In genomic region chr17:43606704-43607103, GRCm38 (mm10) we compare ENCODE assay signal across 8 mouse cellular contexts. TPM values are rescaled to one million over a fixed set of nuclear protein-coding genes. Genes with fewer than 3 reads are reported as not detected.
A peak's percentile ranks its signal among the peaks of the same experiment; 100 is the strongest.
DNase-seq lines count a peak whose midpoint lies in the region.

No protein-coding gene starts in this region.

- DNase-seq in CD4-positive helper T cell, adult 2 months (ENCODE audit: low read depth, low spot score): peak; percentile 33
- DNase-seq in R1 (ENCODE audit: low read depth, low spot score): peak; percentile 78
- DNase-seq in cerebellum, postnatal 4 days (ENCODE audit: low spot score in 2 of 2): peak; percentile 58 to 81
- DNase-seq in gastrocnemius, postnatal 4 days (ENCODE audit: low spot score in 2 of 2): peak; percentile 57 to 70
- peak; percentile 47 for DNase-seq in large intestine, adult 2 months (ENCODE audit: low read depth, low spot score)
- peak; percentile 79 for DNase-seq in lung, postnatal 10 days
- peak; percentile 34 for DNase-seq in right cerebral cortex, postnatal 25 days
- peak; percentile 43 to 86 for DNase-seq in urinary bladder, postnatal 4 days (ENCODE audit: low spot score in 2 of 2)

- WGBS in large intestine, adult 2 months: 22% methylated on average over 3 of the region's 3 CpGs

RNA-seq across cellular contexts. Expression of gene Tdrd6, which starts 23.4 kb away (rescaled TPM):
- under 1 TPM; 0.10 to 0.34 TPM for total RNA-seq in gastrocnemius, postnatal 4 days (2021)
- not detected in 2 replicates for polyA plus RNA-seq in large intestine, adult 2 months (2012; rRNA removed)

RNA-seq across cellular contexts. Expression of gene Pla2g7, which starts 38.8 kb away (rescaled TPM):
- total RNA-seq in gastrocnemius, postnatal 4 days (2021): 1 to 10 TPM; 3.7 to 5.2 TPM
- 9.4 and 18.8 TPM in 2 replicates for polyA plus RNA-seq in large intestine, adult 2 months (2012; rRNA removed)

Comparison
In these comparisons a context has a peak if more than half of its experiments do, and no peak if none do; other contexts are left out.
1. Peak in every context shown above with its lines: DNase-seq.